Mouse (Mus musculus): ENCODE data around the gene Asic1. TPM values are rescaled to one million over a fixed set of nuclear protein-coding genes. Genes with fewer than 3 reads are reported as not detected.

Gene Asic1
- polyA plus RNA-seq, 1 experiment from 2014 or later = 2.3 TPM

- no peak overlapping the region for H3K4me2 ChIP-seq
- no peaks in the 10 kb centered on the region for H3K9me3 ChIP-seq (ENCODE audit: control insufficient read depth, low read length)
- H3K4me1 ChIP-seq (replicated peaks; ENCODE audit: control insufficient read depth, insufficient read depth, low read length) = no peaks in the 10 kb centered on the region
- 86% methylated on average over 10 of the region's 10 CpGs for WGBS
- H3K27me3 ChIP-seq (replicated peaks; ENCODE audit: control insufficient read depth, insufficient read depth, low read length) = no peaks in the 10 kb centered on the region
- H3K36me3 ChIP-seq (ENCODE audit: control insufficient read depth, insufficient read depth, low read length) = peaks cover 55% of the 10 kb centered on the region
- no peak overlapping the region for H3K9ac ChIP-seq (ENCODE audit: low read depth, low read length)
- ATAC-seq (replicated peaks; ENCODE audit: low FRiP score) (no peak), DNase-seq (ENCODE audit: low spot score) (no peak)
- H3K4me3 ChIP-seq (ENCODE audit: low read depth, low read length) = no peak overlapping the region
- no peak overlapping the region for H3K27ac ChIP-seq (ENCODE audit: low read depth, low read length)
Observed at GRCm38 (mm10) chr15:99710221-99711190, 40.3 kb downstream of the Asic1 start.

DNA sequence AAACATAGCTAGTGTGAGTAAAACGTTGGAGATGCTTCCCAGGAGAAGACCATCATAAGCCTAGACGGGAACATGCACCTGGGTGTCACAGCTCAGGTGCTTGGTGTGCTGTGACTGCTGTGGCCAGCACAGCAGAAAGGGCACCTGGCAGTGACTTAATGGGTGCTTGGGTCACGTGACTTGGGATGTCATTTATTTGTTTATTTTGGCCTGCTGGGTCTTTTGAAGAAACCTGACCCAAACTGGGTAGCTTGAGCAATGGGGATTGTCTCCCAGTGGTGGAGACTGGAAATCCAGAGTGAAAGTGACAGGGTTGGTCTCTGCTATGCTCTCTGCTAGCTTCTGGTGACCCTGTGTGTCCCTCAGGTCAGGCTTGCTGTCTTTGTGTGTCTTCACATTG is 41.3 kb downstream of the Asic1 start:
- H3K9ac ChIP-seq (ENCODE audit: low read depth, low read length) = no peak overlapping the region
- no peaks in the 10 kb centered on the region for H3K9me3 ChIP-seq (ENCODE audit: control insufficient read depth, low read length)
- H3K27ac ChIP-seq (ENCODE audit: low read depth, low read length) = no peak overlapping the region
- H3K4me3 ChIP-seq (ENCODE audit: low read depth, low read length) = no peak overlapping the region
- no peaks in the 10 kb centered on the region for H3K27me3 ChIP-seq (replicated peaks; ENCODE audit: control insufficient read depth, insufficient read depth, low read length)
- 0 out of 2 replicates have a peak, but pooled peaks cover 3% of the 10 kb centered on the region for H3K4me1 ChIP-seq (replicated peaks; ENCODE audit: control insufficient read depth, insufficient read depth, low read length)
- WGBS = 69% methylated on average over 3 of the region's 3 CpGs
- no peak overlapping the region for H3K4me2 ChIP-seq
- no peak for ATAC-seq (replicated peaks; ENCODE audit: low FRiP score)
- DNase-seq (ENCODE audit: low spot score) = no peak
- H3K36me3 ChIP-seq (ENCODE audit: control insufficient read depth, insufficient read depth, low read length) = peaks cover 57% of the 10 kb centered on the region

- WGBS = 82% methylated on average over 13 of the region's 13 CpGs
- no peak overlapping the region for H3K27ac ChIP-seq (ENCODE audit: low read depth, low read length)
- no peak for DNase-seq (ENCODE audit: low spot score)
- no peaks in the 10 kb centered on the region for H3K9me3 ChIP-seq (ENCODE audit: control insufficient read depth, low read length)
- peaks cover 48% of the 10 kb centered on the region for H3K36me3 ChIP-seq (ENCODE audit: control insufficient read depth, insufficient read depth, low read length)
- ATAC-seq (replicated peaks; ENCODE audit: low FRiP score) = no peak
- no peak overlapping the region for H3K4me3 ChIP-seq (ENCODE audit: low read depth, low read length)
- H3K27me3 ChIP-seq (replicated peaks; ENCODE audit: control insufficient read depth, insufficient read depth, low read length) = no peaks in the 10 kb centered on the region
- no peak overlapping the region for H3K9ac ChIP-seq (ENCODE audit: low read depth, low read length)
- no peak overlapping the region for H3K4me2 ChIP-seq
- peaks cover 3% of the 10 kb centered on the region; the same call in 1 of the 2 replicates for H3K4me1 ChIP-seq (replicated peaks; ENCODE audit: control insufficient read depth, insufficient read depth, low read length)
Observed at GRCm38 (mm10) chr15:99712666-99713559, 42.7 kb downstream of the Asic1 start.

DNA sequence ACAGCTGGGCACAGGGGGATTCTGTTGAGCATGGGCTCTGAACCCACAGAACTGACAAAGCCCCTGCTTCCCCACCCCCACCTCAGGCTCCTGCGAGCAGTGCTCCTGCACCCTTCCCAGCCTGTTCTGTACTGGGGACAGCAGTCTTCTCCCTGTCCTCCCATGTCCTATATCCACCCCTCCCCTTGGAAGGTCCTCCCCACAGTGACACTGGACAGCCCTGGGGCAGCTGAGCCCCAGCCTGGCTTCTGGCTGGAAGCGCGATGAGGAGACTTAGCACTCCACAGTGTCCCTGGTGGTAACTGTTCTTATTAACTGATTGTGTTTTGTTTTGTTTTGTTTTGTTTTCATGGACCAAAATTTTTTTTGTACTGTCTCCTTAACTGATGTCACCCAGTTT is 43.4 kb downstream of the Asic1 start:
- Histone ChIP-seq H3K27ac (ENCODE audit: low read depth, low read length) (no peak overlapping the region), H3K9me3 (ENCODE audit: control insufficient read depth, low read length) (no peaks in the 10 kb centered on the region), H3K4me3 (ENCODE audit: low read depth, low read length) (no peak overlapping the region), H3K4me2 (no peak overlapping the region), H3K4me1 (replicated peaks; ENCODE audit: control insufficient read depth, insufficient read depth, low read length) (peaks cover 6% of the 10 kb centered on the region; the same call in 1 of the 2 replicates), H3K9ac (ENCODE audit: low read depth, low read length) (no peak overlapping the region), H3K36me3 (ENCODE audit: control insufficient read depth, insufficient read depth, low read length) (peaks cover 42% of the 10 kb centered on the region), H3K27me3 (replicated peaks; ENCODE audit: control insufficient read depth, insufficient read depth, low read length) (no peaks in the 10 kb centered on the region)
- ATAC-seq (replicated peaks; ENCODE audit: low FRiP score) = no peak
- no peak for DNase-seq (ENCODE audit: low spot score)
- WGBS = 93% methylated on average over 3 of the region's 3 CpGs

- WGBS = 69% methylated on average over 4 of the region's 4 CpGs
- no peaks in the 10 kb centered on the region for H3K9me3 ChIP-seq (ENCODE audit: control insufficient read depth, low read length)
- peaks cover 36% of the 10 kb centered on the region for H3K36me3 ChIP-seq (ENCODE audit: control insufficient read depth, insufficient read depth, low read length)
- H3K9ac ChIP-seq (ENCODE audit: low read depth, low read length) = no peak overlapping the region
- peaks cover 6% of the 10 kb centered on the region; the same call in 1 of the 2 replicates for H3K4me1 ChIP-seq (replicated peaks; ENCODE audit: control insufficient read depth, insufficient read depth, low read length)
- H3K27me3 ChIP-seq (replicated peaks; ENCODE audit: control insufficient read depth, insufficient read depth, low read length) = no peaks in the 10 kb centered on the region
- no peak overlapping the region for H3K4me2 ChIP-seq
- no peak overlapping the region for H3K27ac ChIP-seq (ENCODE audit: low read depth, low read length)
- ATAC-seq (replicated peaks; ENCODE audit: low FRiP score) (no peak), DNase-seq (ENCODE audit: low spot score) (no peak)
- H3K4me3 ChIP-seq (ENCODE audit: low read depth, low read length) = no peak overlapping the region
Observed at GRCm38 (mm10) chr15:99714206-99714605, 44.0 kb downstream of the Asic1 start.

GRCm38 (mm10) chr15:99714858-99715257 is 44.7 kb downstream of the Asic1 start:
- Histone ChIP-seq H3K9me3 (ENCODE audit: control insufficient read depth, low read length) (no peaks in the 10 kb centered on the region), H3K36me3 (ENCODE audit: control insufficient read depth, insufficient read depth, low read length) (peaks cover 32% of the 10 kb centered on the region), H3K4me3 (ENCODE audit: low read depth, low read length) (no peak overlapping the region), H3K4me2 (no peak overlapping the region), H3K4me1 (replicated peaks; ENCODE audit: control insufficient read depth, insufficient read depth, low read length) (peaks cover 6% of the 10 kb centered on the region; the same call in 1 of the 2 replicates), H3K27ac (ENCODE audit: low read depth, low read length) (no peak overlapping the region), H3K9ac (ENCODE audit: low read depth, low read length) (no peak overlapping the region), H3K27me3 (replicated peaks; ENCODE audit: control insufficient read depth, insufficient read depth, low read length) (no peaks in the 10 kb centered on the region)
- 41% methylated on average over 7 of the region's 7 CpGs for WGBS
- ATAC-seq (replicated peaks; ENCODE audit: low FRiP score) (0 out of 2 replicates have a peak, but pooled peaks have one; percentile 16), DNase-seq (ENCODE audit: low spot score) (no peak)

- H3K4me2 ChIP-seq = no peak overlapping the region
- ATAC-seq (replicated peaks; ENCODE audit: low FRiP score) = no peak
- peak overlapping the region; percentile 30; the same call in 1 of the 2 replicates for H3K9ac ChIP-seq (ENCODE audit: low read depth, low read length)
- H3K4me1 ChIP-seq (replicated peaks; ENCODE audit: control insufficient read depth, insufficient read depth, low read length) = peaks cover 6% of the 10 kb centered on the region; the same call in 1 of the 2 replicates
- H3K4me3 ChIP-seq (ENCODE audit: low read depth, low read length) = no peak overlapping the region
- H3K9me3 ChIP-seq (ENCODE audit: control insufficient read depth, low read length) = no peaks in the 10 kb centered on the region
- H3K27ac ChIP-seq (ENCODE audit: low read depth, low read length) = no peak overlapping the region
- peaks cover 28% of the 10 kb centered on the region for H3K36me3 ChIP-seq (ENCODE audit: control insufficient read depth, insufficient read depth, low read length)
- no peaks in the 10 kb centered on the region for H3K27me3 ChIP-seq (replicated peaks; ENCODE audit: control insufficient read depth, insufficient read depth, low read length)
- WGBS = 74% methylated on average over 13 of the region's 13 CpGs
- DNase-seq (ENCODE audit: low spot score) = no peak
Observed at GRCm38 (mm10) chr15:99715361-99715865, 45.2 kb downstream of the Asic1 start.
